Mouse (Mus musculus) CH12.LX (cell line): ENCODE data around the gene Parvg.
"Not testable (repeated sequence)": the region's sequence is repeated elsewhere in the genome, so short reads cannot be mapped to it uniquely, and the experiment has no call there.

ENCODE experiments used
- CTCF ChIP-seq, 2 experiments: IDR thresholded peaks in 1 of 2; conservative IDR thresholded peaks in 1 of 2; 2 replicates each; pipeline ENCODE4 v1.5.1; 2011 to 2012; ENCODE audit warnings: low read depth in 2 of 2, low read length in 2 of 2, improper control_type of control experiment in 1 of 2, inconsistent platforms in 1 of 2, mild to moderate bottlenecking in 1 of 2, moderate library complexity in 1 of 2
- GABPA ChIP-seq: IDR thresholded peaks from 2 replicates; pipeline ENCODE4 v1.6.1; 2012; ENCODE audit warnings: low read depth, low read length, improper control_type of control experiment, inconsistent platforms; ENCODE audit not compliant: insufficient replicate concordance
- IRF4 ChIP-seq: IDR thresholded peaks from 2 replicates; pipeline ENCODE4 v1.6.1; 2014; ENCODE audit warnings: low read depth, mild to moderate bottlenecking, inconsistent platforms, low read length, improper control_type of control experiment
- MAFK ChIP-seq: IDR thresholded peaks from 2 replicates; pipeline ENCODE4 v1.6.1; 2011; ENCODE audit warnings: low read length, improper control_type of control experiment; ENCODE audit not compliant: insufficient replicate concordance
- MAX ChIP-seq: IDR thresholded peaks from 2 replicates; pipeline ENCODE4 v1.6.1; 2011; ENCODE audit warnings: low read length, improper control_type of control experiment
- POLR2AphosphoS2 ChIP-seq: IDR thresholded peaks from 2 replicates; pipeline ENCODE4 v1.6.1; 2011; ENCODE audit warnings: low read depth, low read length, improper control_type of control experiment
- TBP ChIP-seq: conservative IDR thresholded peaks from 2 replicates; pipeline ENCODE4 v1.6.1; 2011; ENCODE audit warnings: low read depth, low read length, improper control_type of control experiment
- TCF12 ChIP-seq: IDR thresholded peaks from 2 replicates; pipeline ENCODE4 v1.6.1; 2014; ENCODE audit warnings: low read depth, mild to moderate bottlenecking, inconsistent platforms, low read length, improper control_type of control experiment
- ZC3H11A ChIP-seq: IDR thresholded peaks from 2 replicates; pipeline ENCODE4 v1.6.1; 2012; ENCODE audit warnings: low read depth, mild to moderate bottlenecking, inconsistent platforms, low read length, improper control_type of control experiment

GRCm38 (mm10) chr15:84288953-84289352 is 34.9 kb upstream of the Parvg start:
- TF ChIP-seq CTCF (conservative IDR thresholded peaks at IDR 0.05 in 1 of 2, IDR thresholded peaks at IDR 0.05 in 1 of 2; ENCODE audit: low read depth in 2 of 2, low read length in 2 of 2); GABPA; MAFK; IRF4; ZC3H11A; TCF12; TBP; MAX; POLR2AphosphoS2: not testable (repeated sequence)
